Mouse (Mus musculus) midbrain, embryonic 10.5 days (tissue): Measurements from ENCODE around the gene Frat1. TPM values are rescaled to one million over a fixed set of nuclear protein-coding genes. Genes with fewer than 3 reads are reported as not detected.

Source experiments
- DNase-seq: peaks from one replicate; pipeline ENCODE4 v3.0.0-alpha.2; 2017; ENCODE audit warnings: low spot score
- H3K27ac ChIP-seq: fragments of 300-500 bp; sonication (generic); replicated peaks from 2 replicates; pipeline ENCODE4 v1.5.1; 2016; ENCODE audit warnings: mild to moderate bottlenecking
- H3K27me3 ChIP-seq: fragments of 300-500 bp; sonication (generic); 2 replicates; pipeline ENCODE4 v1.6.1; 2016; ENCODE audit warnings: low read depth, mild to moderate bottlenecking; ENCODE audit not compliant: poor library complexity, severe bottlenecking
- H3K36me3 ChIP-seq: fragments of 300-500 bp; sonication (generic); 2 replicates; pipeline ENCODE4 v1.6.1; 2016; ENCODE audit warnings: mild to moderate bottlenecking, moderate library complexity
- H3K4me1 ChIP-seq: fragments of 300-500 bp; sonication (generic); 2 replicates; pipeline ENCODE4 v1.6.1; 2016
- H3K4me3 ChIP-seq: fragments of 300-500 bp; sonication (generic); 2 replicates; pipeline ENCODE4 v1.5.1; 2016; ENCODE audit warnings: mild to moderate bottlenecking, moderate library complexity
- H3K9me3 ChIP-seq: fragments of 300-500 bp; sonication (generic); replicated peaks from 2 replicates; pipeline ENCODE4 v1.6.1; 2016; ENCODE audit warnings: mild to moderate bottlenecking
- WGBS: fragments of 180-500 bp; shearing (Covaris S2); methylation state at CpG from one replicate; pipeline ENCODE4 v1.1.7; 2016; 5-methylcytosine and 5-hydroxymethylcytosine counted together
- polyA plus RNA-seq: library from polyadenylated mRNA; unstranded; fragments of >200 nt; fragmentation: Nextera tagmentation; extraction: Ambion mirVana; gene quantifications from 2 replicates; pipeline ENCODE4 v1.2.1, GENCODE M21; 2016

Frat1 gene
- polyA plus RNA-seq, 1 experiment from 2014 or later, result 10.3 TPM

DNA sequence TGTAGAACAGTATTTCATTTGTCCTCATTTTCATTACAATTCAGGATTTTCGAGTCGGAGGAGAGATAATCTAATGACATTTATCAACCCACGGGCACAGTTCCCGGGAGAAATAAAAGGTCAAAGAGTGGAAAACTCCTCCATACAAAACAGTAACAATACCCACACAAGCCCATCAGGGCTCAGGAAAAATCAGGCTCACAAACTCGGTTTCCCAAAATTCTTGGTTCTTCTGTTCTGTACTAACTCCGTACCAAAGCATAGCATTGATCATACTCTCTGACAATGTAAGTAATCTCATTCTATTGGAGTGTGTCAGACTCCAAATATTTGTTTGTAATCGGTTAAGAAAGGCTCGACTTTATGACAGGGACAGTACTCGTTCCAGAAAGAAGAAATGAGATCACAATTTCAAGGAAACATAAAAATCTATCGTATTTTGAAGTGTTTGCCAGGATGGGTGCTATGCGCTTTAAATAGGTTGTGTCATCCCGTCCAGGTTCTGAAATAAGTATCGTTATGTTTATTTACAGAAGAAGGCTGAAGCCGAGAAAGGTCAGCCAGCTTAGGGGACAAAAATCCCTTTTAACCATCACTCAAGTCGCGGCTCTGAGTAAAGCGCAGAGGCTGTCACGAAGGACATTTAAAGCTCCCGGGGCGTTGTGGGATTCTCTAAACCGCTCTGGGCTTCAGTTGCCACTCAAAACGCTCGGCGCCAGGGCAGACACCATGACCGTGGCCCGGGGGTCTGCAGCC, 28.6 kb upstream of the Frat1 start:
- H3K36me3 ChIP-seq, result peaks cover 4% of the 10 kb centered on the region; the same call in 1 of the 2 replicates
- peaks cover 36% of the 10 kb centered on the region for H3K4me1 ChIP-seq
- DNase-seq, result no peak
- H3K9me3 ChIP-seq, result peaks cover 6% of the 10 kb centered on the region; the same call in 1 of the 2 replicates
- H3K4me3 ChIP-seq, result peak overlapping the region; percentile 88
- H3K27ac ChIP-seq, result peak overlapping the region; percentile 95
- 10% methylated on average over 26 of the region's 26 CpGs for WGBS
- no peaks in the 10 kb centered on the region for H3K27me3 ChIP-seq

DNA sequence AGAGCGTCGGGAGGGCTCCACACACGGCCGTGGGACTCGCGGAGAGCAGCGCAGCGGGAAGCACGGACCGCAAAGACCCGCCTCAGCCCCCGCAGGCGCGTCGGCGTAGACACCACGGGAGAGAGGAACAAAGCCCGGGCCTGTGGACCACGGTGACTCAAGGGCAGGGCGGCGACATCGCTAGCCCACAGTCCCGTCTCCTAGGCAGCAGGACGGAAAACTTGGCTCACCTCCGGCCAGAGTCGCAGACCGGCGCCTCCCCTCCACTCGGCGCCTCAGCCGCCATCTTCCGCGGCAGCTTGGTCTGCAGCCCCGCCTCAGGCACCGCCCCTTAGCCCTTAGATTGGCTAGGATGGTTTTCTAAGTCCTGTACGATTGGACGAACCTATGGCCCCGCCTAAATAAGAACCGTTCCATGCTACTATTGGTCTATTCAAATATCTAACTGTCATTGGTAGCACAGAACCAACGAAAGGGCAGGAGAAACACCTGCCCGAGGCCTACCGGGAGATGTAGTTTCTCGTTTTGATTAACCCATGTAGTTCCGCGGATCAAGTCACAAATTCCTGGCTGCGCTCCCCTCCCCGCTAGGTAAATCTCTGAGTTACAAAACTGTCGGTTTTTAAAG, 27.9 kb upstream of the Frat1 start, which contains the start of gene Arhgap19:
TSS of gene Arhgap19 (minus strand) at position 306 of the 628 bp plus-strand sequence.
- WGBS, result under 1% methylated on average over 48 of the region's 48 CpGs
- Histone ChIP-seq H3K4me1 (peaks cover 29% of the 10 kb centered on the region), H3K36me3 (peaks cover 4% of the 10 kb centered on the region; the same call in 1 of the 2 replicates)

GRCm38 (mm10) chr19:41803322-41803721, 26.4 kb upstream of the Frat1 start:
- Histone ChIP-seq H3K27ac (no peak overlapping the region), H3K4me3 (no peak overlapping the region), H3K27me3 (no peaks in the 10 kb centered on the region), H3K9me3 (peaks cover 10% of the 10 kb centered on the region; the same call in 1 of the 2 replicates), H3K36me3 (no peaks in the 10 kb centered on the region), H3K4me1 (peaks cover 28% of the 10 kb centered on the region)
- WGBS, result 36% methylated on average over 7 of the region's 7 CpGs
- no peak for DNase-seq

More for the DNA sequence above, 27.9 kb upstream of the Frat1 start, which contains the start of gene Arhgap19:
- H3K27me3 ChIP-seq, result no peaks in the 10 kb centered on the region
- H3K9me3 ChIP-seq, result peaks cover 10% of the 10 kb centered on the region; the same call in 1 of the 2 replicates
- H3K27ac ChIP-seq, result peak within 1 kb of the TSS; percentile 95
- peak; percentile 91 for DNase-seq
- H3K4me3 ChIP-seq, result peak within 1 kb of the TSS; percentile 88

GRCm38 (mm10) chr19:41805831-41806230, 23.9 kb upstream of the Frat1 start:
- no peak overlapping the region for H3K27ac ChIP-seq
- peaks cover 10% of the 10 kb centered on the region; the same call in 1 of the 2 replicates for H3K9me3 ChIP-seq
- no peaks in the 10 kb centered on the region for H3K27me3 ChIP-seq
- H3K4me1 ChIP-seq, result peaks cover 16% of the 10 kb centered on the region
- 90% methylated on average over 4 of the region's 4 CpGs for WGBS
- no peak overlapping the region for H3K4me3 ChIP-seq
- no peak for DNase-seq
- H3K36me3 ChIP-seq, result no peaks in the 10 kb centered on the region

GRCm38 (mm10) chr19:41807497-41807896, 22.3 kb upstream of the Frat1 start:
- DNase-seq, result no peak
- Histone ChIP-seq H3K4me3 (no peak overlapping the region), H3K36me3 (no peaks in the 10 kb centered on the region), H3K4me1 (peaks cover 7% of the 10 kb centered on the region), H3K27ac (no peak overlapping the region), H3K9me3 (peaks cover 10% of the 10 kb centered on the region; the same call in 1 of the 2 replicates), H3K27me3 (no peaks in the 10 kb centered on the region)
- WGBS, result 90% methylated on average over 9 of the region's 9 CpGs

- no peak overlapping the region for H3K27ac ChIP-seq
- WGBS, result 89% methylated on average over 8 of the region's 8 CpGs
- no peak for DNase-seq
Observed at GRCm38 (mm10) chr19:41808104-41808634, 21.6 kb upstream of the Frat1 start.

DNA sequence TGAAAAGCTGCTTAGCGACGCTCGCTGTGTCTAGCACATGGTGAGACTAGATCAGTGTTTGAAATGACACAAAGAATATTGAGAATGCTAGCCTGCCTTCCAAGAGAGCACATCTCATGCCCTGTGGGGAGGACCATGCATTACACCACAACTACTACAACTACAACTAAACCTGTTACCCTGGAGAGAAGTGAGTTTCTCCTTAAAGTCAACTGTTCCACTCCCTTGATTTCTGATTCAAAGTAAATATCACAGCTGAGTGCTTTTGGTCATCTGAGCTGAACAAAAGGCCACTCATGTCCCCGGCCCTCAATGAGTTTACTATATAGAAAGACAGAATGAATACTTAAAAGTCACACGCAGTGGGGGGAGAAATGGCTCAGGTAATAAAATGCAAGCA, 19.7 kb upstream of the Frat1 start:
- WGBS, result 80% methylated on average over 5 of the region's 5 CpGs
- H3K36me3 ChIP-seq, result no peaks in the 10 kb centered on the region
- H3K27ac ChIP-seq, result no peak overlapping the region
- H3K9me3 ChIP-seq, result peaks cover 10% of the 10 kb centered on the region; the same call in 1 of the 2 replicates
- H3K4me3 ChIP-seq, result no peak overlapping the region
- no peaks in the 10 kb centered on the region for H3K27me3 ChIP-seq
- DNase-seq, result no peak
- H3K4me1 ChIP-seq, result no peaks in the 10 kb centered on the region

More at GRCm38 (mm10) chr19:41808104-41808634, 21.6 kb upstream of the Frat1 start:
- peaks cover 10% of the 10 kb centered on the region; the same call in 1 of the 2 replicates for H3K9me3 ChIP-seq
- H3K36me3 ChIP-seq, result no peaks in the 10 kb centered on the region
- H3K27me3 ChIP-seq, result no peaks in the 10 kb centered on the region
- peaks cover 3% of the 10 kb centered on the region; the same call in 1 of the 2 replicates for H3K4me1 ChIP-seq
- H3K4me3 ChIP-seq, result no peak overlapping the region

DNA sequence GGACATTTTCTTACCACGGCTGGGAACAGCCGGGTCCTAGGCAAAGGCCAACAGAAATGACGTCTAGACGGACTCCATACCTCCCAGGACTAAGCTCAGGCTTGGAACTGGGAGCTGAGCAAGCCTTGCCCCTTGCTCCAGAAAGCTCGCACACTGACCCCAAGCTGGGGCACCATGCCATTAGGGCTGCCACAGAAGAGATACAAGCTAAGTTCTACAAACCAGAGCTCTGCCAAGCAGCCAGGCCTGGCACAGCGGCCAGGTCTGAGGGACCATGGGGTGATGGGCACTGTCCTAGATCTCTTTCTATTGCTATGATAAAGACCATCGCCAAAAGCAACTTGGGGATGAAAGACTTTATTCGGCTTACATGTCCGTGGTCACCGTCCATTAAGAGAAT, 17.2 kb upstream of the Frat1 start:
- DNase-seq, result no peak
- H3K4me1 ChIP-seq, result peaks cover 10% of the 10 kb centered on the region
- no peak overlapping the region for H3K4me3 ChIP-seq
- H3K27ac ChIP-seq, result no peak overlapping the region
- no peaks in the 10 kb centered on the region for H3K27me3 ChIP-seq
- WGBS, result 93% methylated on average over 10 of the region's 10 CpGs
- no peaks in the 10 kb centered on the region for H3K9me3 ChIP-seq
- no peaks in the 10 kb centered on the region for H3K36me3 ChIP-seq

- Histone ChIP-seq H3K9me3 (no peaks in the 10 kb centered on the region), H3K36me3 (no peaks in the 10 kb centered on the region), H3K27ac (no peak overlapping the region), H3K4me3 (no peak overlapping the region), H3K4me1 (peaks cover 10% of the 10 kb centered on the region), H3K27me3 (no peaks in the 10 kb centered on the region)
- no peak for DNase-seq
- WGBS, result 93% methylated on average over 4 of the region's 4 CpGs
Observed at GRCm38 (mm10) chr19:41813374-41813773, 16.4 kb upstream of the Frat1 start.

DNA sequence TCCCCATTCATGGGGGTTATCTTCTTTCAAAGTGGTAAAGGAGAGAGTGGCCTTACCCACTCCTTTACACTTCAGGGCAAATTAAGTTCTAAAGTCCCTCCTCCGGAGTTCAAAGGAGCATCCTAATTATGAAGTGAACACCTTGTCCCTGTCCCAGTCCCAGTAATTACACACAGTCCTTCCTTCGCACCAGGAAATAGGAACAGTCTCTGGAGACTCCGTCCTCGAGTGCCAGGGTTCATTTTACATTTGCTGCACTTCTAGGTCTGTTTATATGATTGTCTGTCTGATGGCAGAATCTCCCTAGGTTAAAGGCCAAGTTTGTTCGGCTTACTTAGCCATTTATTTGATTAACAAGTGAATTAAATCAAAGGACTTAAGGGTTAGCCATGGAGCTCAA, 13.4 kb upstream of the Frat1 start:
- no peak overlapping the region for H3K27ac ChIP-seq
- no peak overlapping the region for H3K4me3 ChIP-seq
- peaks cover 18% of the 10 kb centered on the region for H3K4me1 ChIP-seq
- no peaks in the 10 kb centered on the region for H3K27me3 ChIP-seq
- no peak for DNase-seq
- no peaks in the 10 kb centered on the region for H3K9me3 ChIP-seq
- no peaks in the 10 kb centered on the region for H3K36me3 ChIP-seq
- 81% methylated on average over 5 of the region's 5 CpGs for WGBS

GRCm38 (mm10) chr19:41816915-41817314, 12.9 kb upstream of the Frat1 start:
- WGBS, result 59% methylated on average over 5 of the region's 5 CpGs
- Histone ChIP-seq H3K27me3 (no peaks in the 10 kb centered on the region), H3K9me3 (no peaks in the 10 kb centered on the region), H3K27ac (no peak overlapping the region), H3K4me1 (peaks cover 20% of the 10 kb centered on the region), H3K4me3 (no peak overlapping the region), H3K36me3 (no peaks in the 10 kb centered on the region)
- no peak for DNase-seq

GRCm38 (mm10) chr19:41817325-41817724, 12.4 kb upstream of the Frat1 start:
- 62% methylated on average over 10 of the region's 10 CpGs for WGBS
- Histone ChIP-seq H3K4me1 (peaks cover 20% of the 10 kb centered on the region), H3K27me3 (no peaks in the 10 kb centered on the region), H3K27ac (0 out of 2 replicates have a peak overlapping the region, but pooled peaks have one; percentile 7), H3K9me3 (no peaks in the 10 kb centered on the region), H3K4me3 (no peak overlapping the region), H3K36me3 (no peaks in the 10 kb centered on the region)
- DNase-seq, result no peak
